Mouse (Mus musculus) activated CD4-positive, CD25-positive, alpha-beta regulatory T cell, adult 9 weeks (primary cell): ENCODE data around the gene Gm8104. TPM values are rescaled to one million over a fixed set of nuclear protein-coding genes. Genes with fewer than 3 reads are reported as not detected.

Experiments used
- polyA plus RNA-seq: library from polyadenylated mRNA; unstranded; fragments of 100-300 nt; shearing (Covaris generic); gene quantifications from one replicate; pipeline ENCODE4 v1.2.1, GENCODE M21; 2017

Gm8104 gene
- not detected for polyA plus RNA-seq

GRCm38 (mm10) chr14:43100301-43100700 is at the start of gene Gm8104:
Gm8104 (plus strand) TSS chr14:43100601.

GRCm38 (mm10) chr14:43076543-43076942 is 23.9 kb upstream of the Gm8104 start, which contains the start of gene Gm8094:
Gm8094 (minus strand) TSS chr14:43076643.

Other genes starting within 250 kb of the Gm8104 start
- gene Gm21977, start 247.1 kb upstream of the Gm8104 start, polyA plus RNA-seq, result not detected
- not detected for gene Gm8082, start 107.0 kb upstream of the Gm8104 start, polyA plus RNA-seq
- gene Gm10376, start 85.0 kb upstream of the Gm8104 start, polyA plus RNA-seq, result not detected
- gene Gm8094, start 24.0 kb upstream of the Gm8104 start, polyA plus RNA-seq, result not detected
- not detected for gene Gm7233, start 79.3 kb downstream of the Gm8104 start, polyA plus RNA-seq
- gene Gm8122, start 134.7 kb downstream of the Gm8104 start, polyA plus RNA-seq, result not detected
- not detected for gene Gm8126, start 158.0 kb downstream of the Gm8104 start, polyA plus RNA-seq
- not detected for gene Gm9732, start 174.4 kb downstream of the Gm8104 start, polyA plus RNA-seq
- not detected for gene Gm8127, start 193.2 kb downstream of the Gm8104 start, polyA plus RNA-seq
- not detected for gene 1700001F09Rik, start 247.2 kb downstream of the Gm8104 start, polyA plus RNA-seq